Mouse (Mus musculus) adipocyte (in vitro differentiated cells): ENCODE data around the gene Add2.
A peak's percentile ranks its signal among the peaks of the same experiment; 100 is the strongest.

Experiments used
- DNase-seq: peaks from one replicate; pipeline ENCODE4 v3.0.0-alpha.2; 2016; ENCODE audit warnings: low spot score

Add2 gene

GRCm38 (mm10) chr6:86079323-86079722, 50.8 kb downstream of the Add2 start:
- no peak for DNase-seq

- DNase-seq, result peak; percentile 33
Observed at GRCm38 (mm10) chr6:86085518-86085917, 57.0 kb downstream of the Add2 start.

- peak; percentile 8 for DNase-seq
Observed at GRCm38 (mm10) chr6:86086851-86087571, 58.5 kb downstream of the Add2 start.

- no peak for DNase-seq
Observed at GRCm38 (mm10) chr6:86087813-86088212, 59.3 kb downstream of the Add2 start.

- DNase-seq, result peak; percentile 5
Observed at GRCm38 (mm10) chr6:86094202-86094838, 65.8 kb downstream of the Add2 start.

- no peak for DNase-seq
Observed at GRCm38 (mm10) chr6:86095518-86095917, 67.0 kb downstream of the Add2 start.

GRCm38 (mm10) chr6:86096733-86097132, 68.3 kb downstream of the Add2 start:
- DNase-seq, result no peak

GRCm38 (mm10) chr6:86097155-86097554, 68.7 kb downstream of the Add2 start:
- DNase-seq, result no peak

GRCm38 (mm10) chr6:86099003-86099402, 70.5 kb downstream of the Add2 start:
- DNase-seq, result no peak

- no peak for DNase-seq
Observed at GRCm38 (mm10) chr6:86101451-86101850, 73.0 kb downstream of the Add2 start.

- no peak for DNase-seq
Observed at GRCm38 (mm10) chr6:86102874-86103273, 74.4 kb downstream of the Add2 start.

GRCm38 (mm10) chr6:86103614-86104013, 75.1 kb downstream of the Add2 start:
- DNase-seq, result no peak

GRCm38 (mm10) chr6:86104719-86105118, 76.2 kb downstream of the Add2 start:
- DNase-seq, result no peak

GRCm38 (mm10) chr6:86106045-86106444, 77.6 kb downstream of the Add2 start:
- no peak for DNase-seq

- no peak for DNase-seq
Observed at GRCm38 (mm10) chr6:86107101-86107500, 78.6 kb downstream of the Add2 start.

GRCm38 (mm10) chr6:86115843-86116242, 87.4 kb downstream of the Add2 start:
- DNase-seq, result no peak

GRCm38 (mm10) chr6:86123057-86123456, 94.6 kb downstream of the Add2 start:
- DNase-seq, result no peak

GRCm38 (mm10) chr6:86125761-86126160, 97.3 kb downstream of the Add2 start:
- DNase-seq, result no peak

GRCm38 (mm10) chr6:86126953-86127581, 98.6 kb downstream of the Add2 start:
- DNase-seq, result peak; percentile 83

- DNase-seq, result peak; percentile 71
Observed at GRCm38 (mm10) chr6:86128504-86128903, 100.0 kb downstream of the Add2 start.

- no peak for DNase-seq
Observed at GRCm38 (mm10) chr6:86129872-86130498, 101.5 kb downstream of the Add2 start.

- no peak for DNase-seq
Observed at GRCm38 (mm10) chr6:86133882-86134281, 105.4 kb downstream of the Add2 start.

- no peak for DNase-seq
Observed at GRCm38 (mm10) chr6:86136206-86136605, 107.7 kb downstream of the Add2 start.
